In genomic region chr10:43483426-43483995, GRCm38 (mm10) we compare ENCODE assay signal across 8 mouse cellular contexts. TPM values are rescaled to one million over a fixed set of nuclear protein-coding genes. Genes with fewer than 3 reads are reported as not detected.
DNase-seq lines count a peak whose midpoint lies in the region; ATAC-seq and TF ChIP-seq lines count a peak whose summit lies in the region.

No protein-coding gene starts in this region.

- peak; percentile 75 for DNase-seq in adrenal gland, postnatal 10 days
- DNase-seq in adrenal gland, adult 8-10 months, result no peak
- DNase-seq in gastrocnemius, adult 2 months, result peak; percentile 83
- no peak for DNase-seq in cerebellum, adult 2 months
- no peak for DNase-seq in cerebellum, adult 18-20 months

- no peaks in the 10 kb centered on the region for H3K27me3 ChIP-seq in hindbrain, embryonic 13.5 days
- no peaks in the 10 kb centered on the region for H3K27me3 ChIP-seq in liver, embryonic 12.5 days (replicated peaks)
- H3K27me3 ChIP-seq in cerebellum, adult 2 months (ENCODE audit: control insufficient read depth, insufficient read depth, low read length), result no peaks in the 10 kb centered on the region

- H3K4me2 ChIP-seq in hindbrain, embryonic 13.5 days, result peak overlapping the region; percentile 15; the same call in 1 of the 2 replicates
- 0 out of 2 replicates have a peak overlapping the region, but pooled peaks have one; percentile 6 for H3K4me2 ChIP-seq in liver, embryonic 12.5 days

- 0 out of 2 replicates have a peak overlapping the region, but pooled peaks have one; percentile 14 for H3K9ac ChIP-seq in hindbrain, embryonic 13.5 days
- peak overlapping the region; percentile 19; the same call in 1 of the 2 replicates for H3K9ac ChIP-seq in liver, embryonic 12.5 days

- no peak for TF ChIP-seq CTCF in gastrocnemius, adult 2 months (IDR thresholded peaks at IDR 0.05)
- no peak for TF ChIP-seq CTCF in cerebellum, adult 2 months (IDR thresholded peaks at IDR 0.05; ENCODE audit: borderline replicate concordance, insufficient read depth, low read depth, low read length)

- no peak for ATAC-seq in hindbrain, embryonic 13.5 days (ENCODE audit: low FRiP score)
- no peak for ATAC-seq in liver, embryonic 12.5 days
- ATAC-seq in erythroid progenitor cell, adult 5-6 weeks (replicated peaks; ENCODE audit: low FRiP score, poor library complexity, severe bottlenecking), result no peak

- H3K4me1 ChIP-seq in hindbrain, embryonic 13.5 days (replicated peaks), result peaks cover 39% of the 10 kb centered on the region
- peaks cover 67% of the 10 kb centered on the region for H3K4me1 ChIP-seq in liver, embryonic 12.5 days
- H3K4me1 ChIP-seq in cerebellum, adult 2 months (ENCODE audit: control insufficient read depth, insufficient read depth, low read length), result no peaks in the 10 kb centered on the region; the same call in 1 of the 2 replicates

- no peaks in the 10 kb centered on the region for H3K36me3 ChIP-seq in hindbrain, embryonic 13.5 days
- no peaks in the 10 kb centered on the region for H3K36me3 ChIP-seq in liver, embryonic 12.5 days

- intact Hi-C loops in gastrocnemius, adult 2 months (cut with DNase I), result no loop called here

- H3K4me3 ChIP-seq in gastrocnemius, adult 2 months, result peak overlapping the region; percentile 59
- H3K4me3 ChIP-seq in hindbrain, embryonic 13.5 days, result no peak overlapping the region
- H3K4me3 ChIP-seq in liver, embryonic 12.5 days, result no peak overlapping the region
- no peak overlapping the region for H3K4me3 ChIP-seq in cerebellum, adult 2 months (replicated peaks; ENCODE audit: insufficient read depth, low read depth, low read length)

- H3K27ac ChIP-seq in gastrocnemius, adult 2 months, result peak overlapping the region; percentile 91
- H3K27ac ChIP-seq in hindbrain, embryonic 13.5 days, result 0 out of 2 replicates have a peak overlapping the region, but pooled peaks have one; percentile 45
- H3K27ac ChIP-seq in liver, embryonic 12.5 days, result peak overlapping the region; percentile 30; the same call in 1 of the 2 replicates
- no peak overlapping the region for H3K27ac ChIP-seq in cerebellum, adult 2 months (ENCODE audit: insufficient read depth, low read length)

- no peaks in the 10 kb centered on the region for H3K9me3 ChIP-seq in hindbrain, embryonic 13.5 days
- H3K9me3 ChIP-seq in liver, embryonic 12.5 days (replicated peaks), result no peaks in the 10 kb centered on the region

- 37% methylated on average over 9 of the region's 9 CpGs for WGBS in hindbrain, embryonic 13.5 days
- WGBS in liver, embryonic 12.5 days (ENCODE audit: insufficient replicate concordance), result 56% methylated on average over 9 of the region's 9 CpGs
- WGBS in cerebellum, adult 2 months, result 33% methylated on average over 9 of the region's 9 CpGs

- TF ChIP-seq POLR2A in cerebellum, adult 2 months (IDR thresholded peaks at IDR 0.05; ENCODE audit: borderline replicate concordance, insufficient read depth, low read length), result no peak

RNA-seq across cellular contexts. Expression of gene Bend3, which starts 4.9 kb away (rescaled TPM):
- 1 to 10 TPM; 7.8 to 10.0 TPM for total RNA-seq in adrenal gland, postnatal 10 days (2021)
- 1 to 10 TPM; 6.1 to 6.9 (median 6.4) TPM for total RNA-seq in adrenal gland, adult 8-10 months (2022)
- total RNA-seq in gastrocnemius, adult 2 months (2021), result 1 to 10 TPM; 4.4 to 4.9 TPM
- 3.0 and 3.8 TPM in 2 replicates for polyA plus RNA-seq in hindbrain, embryonic 13.5 days (2015; fragmentation: Nextera tagmentation; extraction: Ambion mirVana)
- 3.0 and 4.2 TPM in 2 replicates for polyA plus RNA-seq in liver, embryonic 12.5 days (2016; fragmentation: Nextera tagmentation; extraction: Ambion mirVana)
- total RNA-seq in erythroid progenitor cell, adult 5-6 weeks (2015; ENCODE audit: low replicate concordance), result 0.42 and 5.4 TPM in 2 replicates
- 0.13 and 2.6 TPM in 2 replicates for total RNA-seq in erythroid progenitor cell, adult 5-6 weeks (2017; ENCODE audit: low replicate concordance)
- 2.8 and 3.2 TPM in 2 replicates for polyA plus RNA-seq in cerebellum, adult 2 months (2012; rRNA removed)

RNA-seq across cellular contexts. Expression of gene Gm9803, which starts 40.4 kb away (rescaled TPM):
- 10 to 100 TPM; 18.7 to 26.3 TPM for total RNA-seq in adrenal gland, postnatal 10 days (2021)
- 10 to 100 TPM in 1 of 4 experiments, 1 to 10 TPM in 1, not detected in 2; 9.1 to 17.3 TPM for total RNA-seq in adrenal gland, adult 8-10 months (2022)
- 10 to 100 TPM; 15.5 to 18.9 TPM for total RNA-seq in gastrocnemius, adult 2 months (2021)
- polyA plus RNA-seq in hindbrain, embryonic 13.5 days (2015; fragmentation: Nextera tagmentation; extraction: Ambion mirVana), result 16.4 and 19.4 TPM in 2 replicates
- polyA plus RNA-seq in liver, embryonic 12.5 days (2016; fragmentation: Nextera tagmentation; extraction: Ambion mirVana), result 9.6 and 11.7 TPM in 2 replicates
- 41.8 TPM in 1 of 2 replicates, not detected in the other for total RNA-seq in erythroid progenitor cell, adult 5-6 weeks (2015; ENCODE audit: low replicate concordance)
- total RNA-seq in erythroid progenitor cell, adult 5-6 weeks (2017; ENCODE audit: low replicate concordance), result not detected in 2 replicates
- polyA plus RNA-seq in cerebellum, adult 2 months (2012; rRNA removed), result 13.4 and 15.7 TPM in 2 replicates

RNA-seq across cellular contexts. Expression of gene 1700021F05Rik, which starts 57.3 kb away (rescaled TPM):
- total RNA-seq in adrenal gland, postnatal 10 days (2021), result 100 to 1,000 TPM in 1 of 2 experiments, 10 to 100 TPM in 1; 94.1 to 111 TPM
- 10 to 100 TPM; 53.1 to 61.9 (median 54.2) TPM for total RNA-seq in adrenal gland, adult 8-10 months (2022)
- 100 to 1,000 TPM in 1 of 2 experiments, 10 to 100 TPM in 1; 83.3 to 126 TPM for total RNA-seq in gastrocnemius, adult 2 months (2021)
- polyA plus RNA-seq in hindbrain, embryonic 13.5 days (2015; fragmentation: Nextera tagmentation; extraction: Ambion mirVana), result 65.5 and 69.7 TPM in 2 replicates
- polyA plus RNA-seq in liver, embryonic 12.5 days (2016; fragmentation: Nextera tagmentation; extraction: Ambion mirVana), result 46.4 and 50.8 TPM in 2 replicates
- 7.6 and 19.3 TPM in 2 replicates for total RNA-seq in erythroid progenitor cell, adult 5-6 weeks (2015; ENCODE audit: low replicate concordance)
- 21.9 and 25.0 TPM in 2 replicates for total RNA-seq in erythroid progenitor cell, adult 5-6 weeks (2017; ENCODE audit: low replicate concordance)
- polyA plus RNA-seq in cerebellum, adult 2 months (2012; rRNA removed), result 37.6 and 40.9 TPM in 2 replicates

Comparison
In these comparisons a context has a peak if more than half of its experiments do, and no peak if none do; other contexts are left out.
1. DNase-seq: peak in adrenal gland, postnatal 10 days (single experiment) and gastrocnemius, adult 2 months (single experiment); none in adrenal gland, adult 8-10 months (single experiment), cerebellum, adult 2 months (0 of 2) and cerebellum, adult 18-20 months (0 of 2).